Mouse (Mus musculus) telencephalon, adult 2 months (tissue): ENCODE measurements at regions not wholly inside any gene's neighbourhood (a gene's known extent, or its start where the extent isn't known, plus 50 kb on each side); places are given as distances from the start of the nearest gene placed in this dataset.

Experiments
- DNase-seq: peaks from one replicate; pipeline ENCODE4 v3.0.0-alpha.2; 2011; ENCODE audit warnings: low read depth, low spot score

GRCm38 (mm10) chr3:149424306-149424705 is 434.0 kb upstream of the Adgrl2 start:
- DNase-seq = no peak

GRCm38 (mm10) chr3:149423491-149423890 is 433.1 kb upstream of the Adgrl2 start:
- no peak for DNase-seq

- no peak for DNase-seq
Observed at GRCm38 (mm10) chr3:149415081-149415480, 424.7 kb upstream of the Adgrl2 start.

GRCm38 (mm10) chr3:149413114-149413513 is 422.8 kb upstream of the Adgrl2 start:
- no peak for DNase-seq

- no peak for DNase-seq
Observed at GRCm38 (mm10) chr3:149410518-149410917, 420.2 kb upstream of the Adgrl2 start.

- peak; percentile 15 for DNase-seq
Observed at GRCm38 (mm10) chr3:149408858-149409257, 418.5 kb upstream of the Adgrl2 start.

GRCm38 (mm10) chr3:149405872-149406271 is 415.5 kb upstream of the Adgrl2 start:
- DNase-seq = no peak

- DNase-seq = no peak
Observed at GRCm38 (mm10) chr3:149404691-149405090, 414.3 kb upstream of the Adgrl2 start.

- DNase-seq = no peak
Observed at GRCm38 (mm10) chr3:149402496-149402895, 412.1 kb upstream of the Adgrl2 start.

GRCm38 (mm10) chr3:149395082-149395481 is 404.7 kb upstream of the Adgrl2 start:
- no peak for DNase-seq

GRCm38 (mm10) chr3:149393317-149394172 is 403.2 kb upstream of the Adgrl2 start:
- no peak for DNase-seq

GRCm38 (mm10) chr3:149392164-149392563 is 401.8 kb upstream of the Adgrl2 start:
- no peak for DNase-seq

- no peak for DNase-seq
Observed at GRCm38 (mm10) chr3:149387537-149387936, 397.2 kb upstream of the Adgrl2 start.

GRCm38 (mm10) chr3:149386027-149386426 is 395.7 kb upstream of the Adgrl2 start:
- no peak for DNase-seq

- DNase-seq = no peak
Observed at GRCm38 (mm10) chr3:149385336-149385735, 395.0 kb upstream of the Adgrl2 start.

- no peak for DNase-seq
Observed at GRCm38 (mm10) chr3:149381559-149382245, 391.3 kb upstream of the Adgrl2 start.

- no peak for DNase-seq
Observed at GRCm38 (mm10) chr3:149381051-149381450, 390.7 kb upstream of the Adgrl2 start.

GRCm38 (mm10) chr3:149379866-149380472 is 389.6 kb upstream of the Adgrl2 start:
- no peak for DNase-seq

GRCm38 (mm10) chr3:149379249-149379865 is 389.0 kb upstream of the Adgrl2 start:
- no peak for DNase-seq

GRCm38 (mm10) chr3:149371439-149371838 is 381.1 kb upstream of the Adgrl2 start:
- peak; percentile 38 for DNase-seq

GRCm38 (mm10) chr3:149370517-149371227 is 380.3 kb upstream of the Adgrl2 start:
- DNase-seq = no peak
